Mouse (Mus musculus) G1E (cell line): ENCODE measurements around the gene Gna12. TPM values are rescaled to one million over a fixed set of nuclear protein-coding genes. Genes with fewer than 3 reads are reported as not detected.

Source experiments
- ATAC-seq: 2 replicates; pipeline ENCODE4 v1.8.0; 2016; ENCODE audit warnings: mild to moderate bottlenecking; ENCODE audit not compliant: insufficient number of reproducible peaks, poor library complexity, low FRiP score, severe bottlenecking; ENCODE audit errors: extremely low read depth
- DNase-seq: peaks from one replicate; pipeline ENCODE4 v3.0.0; 2012; ENCODE audit warnings: low spot score
- H3K27me3 ChIP-seq: 2 replicates; pipeline ENCODE4 v1.6.1; 2012; ENCODE audit warnings: mild to moderate bottlenecking, low read length, inconsistent platforms; ENCODE audit not compliant: insufficient read depth
- H3K36me3 ChIP-seq: replicated peaks from 2 replicates; pipeline ENCODE3; 2012; ENCODE audit warnings: mild to moderate bottlenecking, inconsistent platforms
- H3K4me1 ChIP-seq: 2 replicates; pipeline ENCODE4 v1.6.1; 2012; ENCODE audit warnings: low read depth, low read length, inconsistent platforms, mixed read lengths; ENCODE audit not compliant: insufficient read depth
- H3K4me3 ChIP-seq: 2 replicates; pipeline ENCODE4 v1.5.1; 2012; ENCODE audit warnings: low read depth, mild to moderate bottlenecking, inconsistent platforms, low read length, moderate library complexity, mixed read lengths
- H3K9me3 ChIP-seq: replicated peaks from 2 replicates; pipeline ENCODE4 v1.6.1; 2012; ENCODE audit warnings: inconsistent platforms
- CTCF ChIP-seq: IDR thresholded peaks from 2 replicates; pipeline ENCODE4 v1.5.1; 2012; ENCODE audit warnings: low read depth, low read length, inconsistent platforms, mixed read lengths
- GATA1 ChIP-seq: IDR thresholded peaks from 2 replicates; pipeline ENCODE4 v1.6.1; 2012; ENCODE audit warnings: borderline replicate concordance, low read length, inconsistent platforms, mixed read lengths
- GATA2 ChIP-seq: IDR thresholded peaks from 2 replicates; pipeline ENCODE4 v1.6.1; 2012; ENCODE audit warnings: low read depth, low read length, inconsistent platforms, borderline replicate concordance
- POLR2AphosphoS5 ChIP-seq: IDR thresholded peaks from 2 replicates; pipeline ENCODE4 v1.6.1; 2012; ENCODE audit warnings: low read depth, low read length, inconsistent platforms; ENCODE audit not compliant: insufficient replicate concordance
- TAL1 ChIP-seq: conservative IDR thresholded peaks from 2 replicates; pipeline ENCODE4 v1.6.1; 2012; ENCODE audit warnings: low read depth, low read length, inconsistent platforms, mixed read lengths
- polyA plus RNA-seq: library from polyadenylated mRNA; stranded (reverse); fragments of >175 nt; gene quantifications from 2 replicates; pipeline ENCODE4 v1.2.3, GENCODE M21; 2012
- total RNA-seq, 2 experiments: library from RNA; stranded (forward) in 1 of 2; stranded (reverse) in 1 of 2; fragments of 200-1000 nt in 1 of 2; fragments of >200 nt in 1 of 2; fragmentation: Nextera tagmentation in 1 of 2; gene quantifications; 2 replicates each; pipeline ENCODE4 v1.2.3; 2014 to 2017

Gna12 gene
- total and polyA plus RNA-seq, 3 experiments = 22.2 to 66.7 (median 53.1) TPM

DNA sequence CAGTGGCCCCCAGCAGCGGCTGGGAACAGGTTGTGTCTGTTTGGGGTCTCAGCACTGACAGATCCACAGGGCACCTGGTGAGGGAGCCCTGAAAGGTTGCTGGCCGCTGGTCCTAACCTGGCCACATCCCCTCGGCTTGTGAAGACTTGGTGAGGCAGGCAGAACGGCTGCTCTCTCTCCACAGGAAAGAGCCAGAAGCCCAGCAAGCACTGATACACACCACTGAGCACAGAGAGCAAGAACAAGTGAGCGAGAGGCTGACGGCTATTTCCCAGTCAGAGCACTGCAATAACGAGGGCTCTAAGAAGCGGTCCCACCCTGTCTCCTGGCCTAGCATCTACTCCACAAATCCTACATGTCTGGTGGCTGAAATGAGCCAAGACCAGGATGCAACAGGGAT, 71.4 kb downstream of the Gna12 start:
- Histone ChIP-seq H3K4me1 (0 out of 2 replicates have a peak, but pooled peaks cover 2% of the 10 kb centered on the region), H3K27me3 (no peaks in the 10 kb centered on the region), H3K4me3 (no peak overlapping the region), H3K36me3 (peaks cover 69% of the 10 kb centered on the region), H3K9me3 (no peaks in the 10 kb centered on the region)
- TF ChIP-seq TAL1 = no peak
- TF ChIP-seq GATA1 = no peak
- TF ChIP-seq CTCF = no peak
- TF ChIP-seq GATA2 = no peak
- no peak for TF ChIP-seq POLR2AphosphoS5
- no peak for ATAC-seq
- DNase-seq = no peak

DNA sequence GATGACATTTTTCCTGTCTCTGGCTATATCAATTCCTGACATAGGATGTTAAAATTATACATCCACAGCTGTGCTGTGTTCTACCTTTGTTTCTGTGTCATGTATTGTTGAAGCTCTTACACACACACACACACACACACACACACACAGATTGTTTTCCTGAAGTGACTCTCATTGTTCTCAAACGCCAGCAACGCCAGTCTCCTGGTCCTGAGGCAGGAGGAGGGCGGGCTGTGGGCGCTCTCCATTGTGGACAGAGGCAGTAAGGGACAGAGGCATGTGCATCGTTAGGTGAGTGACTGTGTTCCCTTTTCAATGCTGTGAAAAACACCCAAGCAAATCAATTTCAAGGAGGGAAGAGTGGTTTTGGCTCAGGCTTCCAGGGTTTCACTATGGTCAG, 77.0 kb downstream of the Gna12 start:
- TF ChIP-seq TAL1 (no peak), GATA2 (no peak), CTCF (no peak), POLR2AphosphoS5 (no peak), GATA1 (no peak)
- Histone ChIP-seq H3K36me3 (peaks cover 15% of the 10 kb centered on the region), H3K4me3 (no peak overlapping the region), H3K4me1 (peaks cover 23% of the 10 kb centered on the region), H3K9me3 (peaks cover 11% of the 10 kb centered on the region), H3K27me3 (no peaks in the 10 kb centered on the region; the same call in 1 of the 2 replicates)
- DNase-seq = no peak
- ATAC-seq = no peak

DNA sequence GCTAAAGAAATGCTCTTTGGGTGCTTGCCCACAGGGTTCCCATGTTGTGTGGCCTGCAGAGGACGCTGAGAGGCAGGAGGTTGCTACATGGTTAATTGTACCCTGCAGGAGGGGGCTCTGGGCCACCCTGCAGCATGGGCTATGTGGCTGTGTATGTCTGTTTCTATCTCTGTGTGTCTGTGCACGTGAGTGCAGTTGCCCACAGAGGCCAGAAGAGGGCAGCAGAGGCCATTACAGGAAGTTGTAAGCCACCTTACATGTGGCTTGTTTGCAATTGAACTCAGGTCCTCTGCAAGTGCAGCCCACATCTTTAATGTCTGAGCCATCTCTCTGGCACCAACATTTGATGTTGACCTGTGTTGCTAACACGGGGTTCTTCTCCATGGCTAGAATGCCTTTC, 77.6 kb downstream of the Gna12 start:
- Histone ChIP-seq H3K36me3 (peaks cover 11% of the 10 kb centered on the region), H3K27me3 (no peaks in the 10 kb centered on the region; the same call in 1 of the 2 replicates), H3K4me3 (no peak overlapping the region), H3K9me3 (peaks cover 11% of the 10 kb centered on the region), H3K4me1 (peaks cover 26% of the 10 kb centered on the region)
- TF ChIP-seq CTCF (no peak; the same call in 1 of the 2 replicates), TAL1 (no peak), GATA2 (no peak), POLR2AphosphoS5 (no peak), GATA1 (no peak)
- DNase-seq = no peak
- no peak for ATAC-seq

DNA sequence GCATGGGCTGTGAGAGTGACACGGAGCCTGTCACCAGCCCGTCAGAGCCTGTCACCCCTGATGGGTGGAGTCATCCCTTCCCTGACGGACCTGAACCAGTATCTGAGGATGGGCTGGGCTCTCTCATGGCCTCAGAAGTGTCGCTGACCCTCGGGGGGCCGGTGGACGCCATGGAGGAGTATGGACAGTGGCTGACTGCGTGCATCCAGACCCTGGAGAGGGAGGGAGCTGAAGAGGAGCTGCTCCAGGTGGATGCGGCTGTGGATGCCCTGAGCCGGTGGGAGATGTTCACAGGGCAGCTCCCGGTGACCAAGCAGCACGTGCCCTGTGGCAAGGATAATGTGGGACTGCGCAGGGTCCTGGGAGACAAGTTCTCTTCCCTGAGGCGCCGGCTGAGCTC, 78.2 kb downstream of the Gna12 start:
- no peak overlapping the region for H3K4me3 ChIP-seq
- ATAC-seq = no peak
- H3K4me1 ChIP-seq = peaks cover 26% of the 10 kb centered on the region
- H3K27me3 ChIP-seq = no peaks in the 10 kb centered on the region; the same call in 1 of the 2 replicates
- peaks cover 6% of the 10 kb centered on the region for H3K36me3 ChIP-seq
- peaks cover 11% of the 10 kb centered on the region for H3K9me3 ChIP-seq
- no peak for DNase-seq
- no peak for TF ChIP-seq CTCF

- Histone ChIP-seq H3K4me3 (no peak overlapping the region), H3K4me1 (peaks cover 25% of the 10 kb centered on the region), H3K9me3 (peaks cover 11% of the 10 kb centered on the region), H3K36me3 (peaks cover 3% of the 10 kb centered on the region), H3K27me3 (peaks cover 4% of the 10 kb centered on the region; the same call in 1 of the 2 replicates)
- ATAC-seq (no peak), DNase-seq (no peak)
- TF ChIP-seq GATA1 (no peak), CTCF (peak; percentile 53)
Measured at GRCm38 (mm10) chr5:140750925-140751324, 79.3 kb downstream of the Gna12 start.

- Histone ChIP-seq H3K4me1 (peaks cover 24% of the 10 kb centered on the region), H3K27me3 (peaks cover 4% of the 10 kb centered on the region; the same call in 1 of the 2 replicates), H3K36me3 (no peaks in the 10 kb centered on the region), H3K9me3 (peaks cover 11% of the 10 kb centered on the region), H3K4me3 (peak overlapping the region; percentile 69)
- TF ChIP-seq CTCF (peak; percentile 67; the same call in 1 of the 2 replicates), POLR2AphosphoS5 (no peak), TAL1 (no peak)
- DNase-seq (peak; percentile 87), ATAC-seq (peak; percentile 86)
Measured at GRCm38 (mm10) chr5:140749062-140749875, 81.0 kb downstream of the Gna12 start.

DNA sequence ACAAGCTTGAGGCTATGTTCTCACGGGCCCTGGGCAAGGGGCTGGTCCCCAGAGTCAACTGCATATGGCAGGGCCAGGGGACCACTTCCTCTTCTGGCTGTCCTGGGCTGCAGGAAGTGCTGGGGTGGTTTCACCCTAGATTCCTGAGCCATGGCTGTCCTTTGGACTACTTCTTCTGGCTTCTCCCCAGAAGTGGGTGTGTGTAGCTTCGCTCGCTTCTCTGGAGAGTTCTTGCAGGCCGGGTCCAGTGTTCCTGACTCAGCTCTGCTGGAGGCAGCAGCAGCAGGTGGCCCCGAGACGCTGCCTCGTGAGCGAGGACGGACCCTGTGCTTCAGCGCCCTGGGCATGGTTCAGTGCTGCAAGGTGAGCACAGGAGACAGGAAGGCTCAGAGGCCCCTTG, 81.8 kb downstream of the Gna12 start:
- TF ChIP-seq GATA2 = no peak
- TF ChIP-seq TAL1 = no peak
- no peak for TF ChIP-seq POLR2AphosphoS5
- TF ChIP-seq GATA1 = no peak
- TF ChIP-seq CTCF = no peak
- ATAC-seq = no peak
- no peak for DNase-seq
- no peak overlapping the region; the same call in 1 of the 2 replicates for H3K4me3 ChIP-seq
- no peaks in the 10 kb centered on the region for H3K36me3 ChIP-seq
- H3K4me1 ChIP-seq = peaks cover 24% of the 10 kb centered on the region
- H3K27me3 ChIP-seq = peaks cover 11% of the 10 kb centered on the region; the same call in 1 of the 2 replicates
- peaks cover 11% of the 10 kb centered on the region for H3K9me3 ChIP-seq
